Mouse (Mus musculus) c-Kit-negative CD71-positive TER-119-positive erythroid progenitor cells, embryonic 14.5 days (primary cell): ENCODE measurements around the gene Rspry1.

Experiments
- DNase-seq: peaks from one replicate; pipeline ENCODE4 v3.0.0-alpha.2; 2013; ENCODE audit warnings: low read depth, low spot score

The Rspry1 gene

GRCm38 (mm10) chr8:94682732-94683524, 81.2 kb downstream of the Rspry1 start:
- no peak for DNase-seq

- no peak for DNase-seq
Observed at GRCm38 (mm10) chr8:94684287-94684686, 82.5 kb downstream of the Rspry1 start.

DNA sequence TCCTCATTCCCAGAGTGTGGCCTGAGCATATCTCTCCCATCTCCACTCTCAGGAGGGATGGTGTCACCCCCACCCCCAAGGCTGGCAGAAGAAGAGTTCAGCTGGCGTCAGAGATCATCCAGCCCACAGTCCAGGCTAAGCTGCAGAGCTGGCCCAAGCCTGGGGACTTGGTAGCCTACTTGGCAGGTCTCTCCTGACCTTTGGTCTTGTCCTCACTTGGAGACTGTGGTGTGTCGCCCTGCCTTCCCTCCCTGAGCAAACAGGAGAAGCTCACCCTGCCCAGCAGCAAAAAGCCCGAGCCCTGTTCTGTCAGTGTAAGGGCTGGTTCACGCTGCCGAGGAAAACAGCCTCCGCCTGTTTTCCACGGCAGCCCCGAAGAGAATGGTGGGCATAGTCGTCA, 84.2 kb downstream of the Rspry1 start:
- DNase-seq, result no peak

GRCm38 (mm10) chr8:94694701-94695100, 93.0 kb downstream of the Rspry1 start:
- DNase-seq, result no peak

GRCm38 (mm10) chr8:94695341-94695993, 93.7 kb downstream of the Rspry1 start:
- no peak for DNase-seq

DNA sequence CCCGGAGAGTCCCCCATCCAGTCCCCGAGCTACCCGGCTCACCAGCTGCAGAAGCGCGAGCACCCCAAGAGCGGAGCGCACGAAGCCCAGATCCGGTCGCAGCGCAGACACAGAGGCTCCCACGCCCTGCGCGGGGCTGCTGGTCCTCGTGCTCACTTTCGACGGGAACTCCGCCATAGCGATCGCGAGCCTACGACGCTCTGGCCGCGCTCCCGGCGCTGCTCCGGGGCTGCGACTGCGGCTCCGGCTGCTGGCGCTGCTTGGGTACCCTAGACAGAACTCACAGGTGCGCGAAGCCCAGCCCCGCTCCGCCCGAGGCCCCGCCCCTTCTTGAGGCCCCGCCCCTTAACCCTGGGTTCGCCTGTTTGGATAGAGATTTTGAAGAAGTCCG, 94.3 kb downstream of the Rspry1 start, which contains the start of gene Pllp:
TSS of gene Pllp (minus strand) at position 285 of the 391 bp plus-strand sequence.
- DNase-seq, result no peak

- DNase-seq, result no peak
Observed at GRCm38 (mm10) chr8:94696566-94696965, 94.8 kb downstream of the Rspry1 start.

DNA sequence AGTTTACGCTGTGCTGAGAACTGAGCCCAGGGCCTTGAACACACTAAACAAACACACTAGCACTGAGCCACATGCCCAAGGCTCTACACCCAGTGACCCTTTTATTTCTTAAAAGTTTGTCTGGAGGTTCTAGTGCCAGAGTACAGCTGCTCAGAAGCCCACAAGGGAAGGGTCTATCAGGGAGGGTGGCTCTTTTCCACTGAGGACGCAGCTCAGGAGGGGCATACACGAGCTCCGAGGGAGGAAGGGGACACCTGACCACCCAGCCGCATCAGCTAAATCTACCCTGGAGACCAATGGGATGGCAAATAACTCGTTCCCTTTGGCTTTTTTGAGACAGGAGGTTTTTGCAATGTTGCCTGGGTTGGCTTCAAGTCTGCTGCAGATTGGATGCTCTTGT, 96.2 kb downstream of the Rspry1 start:
- no peak for DNase-seq

DNA sequence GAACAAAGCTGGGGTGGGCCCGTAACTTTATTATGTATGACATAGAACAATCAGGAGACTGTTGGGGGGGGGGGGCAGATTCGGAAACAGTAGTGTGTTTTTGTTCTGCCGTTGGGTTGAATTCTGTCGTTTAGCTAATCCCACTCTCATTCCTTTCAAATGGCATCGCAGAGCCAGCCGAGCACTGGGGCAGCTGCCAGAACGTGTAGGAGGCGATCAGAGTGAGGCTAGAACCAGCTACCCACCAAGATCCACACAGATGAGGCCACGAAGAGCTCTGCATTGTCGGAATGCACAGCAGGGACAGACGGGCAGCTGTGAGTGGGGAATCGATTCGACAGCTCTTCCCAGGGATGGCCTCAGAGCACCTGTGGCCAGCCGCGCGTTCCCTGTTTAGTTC, 97.6 kb downstream of the Rspry1 start:
- no peak for DNase-seq

GRCm38 (mm10) chr8:94700421-94700935, 98.7 kb downstream of the Rspry1 start:
- DNase-seq, result no peak

GRCm38 (mm10) chr8:94702156-94702555, 100.4 kb downstream of the Rspry1 start:
- DNase-seq, result no peak

- peak; percentile 66 for DNase-seq
Observed at GRCm38 (mm10) chr8:94702844-94703813, 101.4 kb downstream of the Rspry1 start.

- DNase-seq, result peak; percentile 100
Observed at GRCm38 (mm10) chr8:94703972-94704668, 102.4 kb downstream of the Rspry1 start.

DNA sequence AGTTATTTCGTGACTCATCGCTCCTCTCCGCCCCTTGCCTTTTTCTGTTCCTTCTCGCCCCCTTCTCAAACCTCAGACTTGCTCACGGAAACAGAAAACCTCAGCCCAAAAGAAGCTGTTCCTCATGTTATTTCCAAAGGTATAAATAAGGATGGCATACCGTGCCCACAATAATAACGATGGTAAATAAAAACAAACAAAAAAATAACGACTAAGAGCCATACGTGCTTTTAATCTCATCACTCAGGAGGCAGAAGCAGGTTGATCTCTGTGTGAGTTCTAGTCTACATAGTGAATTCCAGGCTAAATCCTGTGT, 102.9 kb downstream of the Rspry1 start:
- peak; percentile 15 for DNase-seq

- no peak for DNase-seq
Observed at GRCm38 (mm10) chr8:94705581-94706245, 104.0 kb downstream of the Rspry1 start.

GRCm38 (mm10) chr8:94706732-94707395, 105.1 kb downstream of the Rspry1 start:
- DNase-seq, result no peak
